Mouse (Mus musculus) brain, embryonic 14.5 days (tissue): ENCODE data around the gene Tmem245.

Experiments
- CTCF ChIP-seq: fragments of 200-500 bp; IDR thresholded peaks from 2 replicates; pipeline ENCODE4 v1.5.1; 2012; ENCODE audit warnings: inconsistent platforms, mild to moderate bottlenecking, moderate library complexity, borderline replicate concordance; ENCODE audit not compliant: insufficient read depth, insufficient read length; ENCODE audit errors: extremely low read depth
- POLR2A ChIP-seq: fragments of 200-500 bp; IDR thresholded peaks from 2 replicates; pipeline ENCODE4 v1.6.1; 2012; ENCODE audit warnings: mild to moderate bottlenecking, inconsistent platforms, borderline replicate concordance; ENCODE audit not compliant: poor library complexity, insufficient read depth, insufficient read length, severe bottlenecking; ENCODE audit errors: extremely low read depth

DNA sequence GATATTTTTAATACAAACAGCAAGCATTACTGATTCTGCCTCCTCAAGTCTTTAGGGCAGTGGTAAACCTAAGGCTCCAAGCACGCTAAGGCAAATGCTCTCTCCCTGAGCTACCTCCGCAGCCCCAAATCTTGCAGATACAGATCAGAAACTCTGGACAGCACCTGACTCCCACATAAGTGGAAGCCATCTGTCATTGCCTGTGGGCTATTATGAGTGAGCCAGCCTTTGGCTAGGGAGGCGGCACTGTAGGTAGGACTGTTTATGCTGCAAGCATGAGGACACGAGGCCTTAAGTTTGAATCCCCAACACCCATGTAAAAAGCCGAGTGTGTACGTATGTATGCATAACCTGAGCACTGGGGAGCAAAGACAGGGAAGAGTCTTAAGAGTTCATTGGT, 16.4 kb upstream of the Tmem245 start:
- TF ChIP-seq POLR2A (no peak), CTCF (no peak)
